Mouse (Mus musculus) bone marrow, adult 2 months (tissue): ENCODE measurements around the gene Rabgap1. TPM values are rescaled to one million over a fixed set of nuclear protein-coding genes. Genes with fewer than 3 reads are reported as not detected.

ENCODE experiments used
- H3K27ac ChIP-seq: fragments of 200-500 bp; 2 replicates; pipeline ENCODE4 v1.5.1; 2012; ENCODE audit warnings: low read depth, mild to moderate bottlenecking, control low read depth, inconsistent platforms, low read length; ENCODE audit not compliant: control insufficient read depth, poor library complexity, insufficient read depth
- H3K4me1 ChIP-seq: fragments of 200-500 bp; 2 replicates; pipeline ENCODE4 v1.6.1; 2011; ENCODE audit warnings: low read length; ENCODE audit not compliant: control insufficient read depth, insufficient read depth
- H3K4me3 ChIP-seq: fragments of 200-500 bp; replicated peaks from 2 replicates; pipeline ENCODE3; 2011; ENCODE audit warnings: mild to moderate bottlenecking, low read depth, low read length, control low read depth; ENCODE audit not compliant: control insufficient read depth
- CTCF ChIP-seq: fragments of 200-500 bp; IDR thresholded peaks from 2 replicates; pipeline ENCODE4 v1.5.1; 2011; ENCODE audit warnings: low read length, control low read depth; ENCODE audit not compliant: control insufficient read depth, insufficient read depth
- POLR2A ChIP-seq: fragments of 200-500 bp; IDR thresholded peaks from 2 replicates; pipeline ENCODE4 v1.6.1; 2011; ENCODE audit warnings: low read depth, mild to moderate bottlenecking, control low read depth, low read length, borderline replicate concordance; ENCODE audit not compliant: control insufficient read depth
- WGBS: fragments of 180-500 bp; shearing (Covaris S2); methylation state at CpG from one replicate; pipeline ENCODE4 v1.1.7; 2018; 5-methylcytosine and 5-hydroxymethylcytosine counted together
- polyA plus RNA-seq: library from polyadenylated mRNA; stranded (reverse); fragments of >200 nt; gene quantifications from 2 replicates; pipeline ENCODE4 v1.2.4, GENCODE M21; 2011; ENCODE audit warnings: low replicate concordance; ENCODE audit not compliant: missing spikeins, insufficient read depth, insufficient read length

Gene Rabgap1
- polyA plus RNA-seq, 1 experiment = 18.0 TPM

DNA sequence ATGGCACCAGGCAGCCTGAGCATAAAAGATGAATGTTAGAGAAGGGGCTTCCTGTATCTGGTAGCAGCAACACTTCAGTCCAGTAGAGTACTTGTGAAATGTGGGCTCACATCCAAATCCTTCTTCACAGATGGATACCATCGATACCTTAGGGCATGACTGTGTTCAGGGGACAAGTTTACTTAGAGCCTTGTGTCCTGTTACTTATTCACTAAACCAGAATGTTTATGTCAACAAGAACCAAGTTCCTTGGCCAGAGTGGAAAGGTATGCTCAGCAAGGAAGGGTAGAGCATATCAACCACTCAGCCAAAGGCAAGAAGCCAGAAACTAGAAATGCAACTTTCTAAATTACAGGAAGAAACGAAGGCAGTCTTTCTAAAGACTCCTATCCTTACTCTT, 127.6 kb downstream of the Rabgap1 start:
- no peak for TF ChIP-seq POLR2A
- TF ChIP-seq CTCF = no peak
- Histone ChIP-seq H3K4me1 (no peaks in the 10 kb centered on the region), H3K4me3 (no peak overlapping the region), H3K27ac (no peak overlapping the region)
- WGBS = 83% methylated on average over 2 of the region's 2 CpGs

DNA sequence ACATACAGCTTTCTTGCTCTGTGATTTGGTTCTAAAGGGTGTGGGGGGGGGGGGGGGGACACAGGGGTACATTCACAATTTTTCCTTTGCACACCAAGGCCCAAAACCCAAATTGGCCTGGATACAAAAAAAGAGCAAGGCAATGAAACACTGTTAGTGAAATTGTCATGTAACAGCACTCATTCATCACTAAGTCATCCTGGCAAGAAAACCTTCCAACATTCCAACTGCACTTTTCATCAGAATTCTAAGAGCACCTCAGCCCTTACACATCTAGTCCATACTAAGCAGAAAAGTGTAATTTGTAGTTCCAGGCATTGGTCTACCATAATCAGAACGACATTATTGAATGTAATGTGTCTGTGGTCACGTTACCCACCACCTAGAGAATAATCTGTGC, 129.1 kb downstream of the Rabgap1 start:
- Histone ChIP-seq H3K27ac (no peak overlapping the region), H3K4me1 (no peaks in the 10 kb centered on the region), H3K4me3 (no peak overlapping the region)
- WGBS = 89% methylated on average over 2 of the region's 2 CpGs
- TF ChIP-seq CTCF (no peak), POLR2A (no peak)

DNA sequence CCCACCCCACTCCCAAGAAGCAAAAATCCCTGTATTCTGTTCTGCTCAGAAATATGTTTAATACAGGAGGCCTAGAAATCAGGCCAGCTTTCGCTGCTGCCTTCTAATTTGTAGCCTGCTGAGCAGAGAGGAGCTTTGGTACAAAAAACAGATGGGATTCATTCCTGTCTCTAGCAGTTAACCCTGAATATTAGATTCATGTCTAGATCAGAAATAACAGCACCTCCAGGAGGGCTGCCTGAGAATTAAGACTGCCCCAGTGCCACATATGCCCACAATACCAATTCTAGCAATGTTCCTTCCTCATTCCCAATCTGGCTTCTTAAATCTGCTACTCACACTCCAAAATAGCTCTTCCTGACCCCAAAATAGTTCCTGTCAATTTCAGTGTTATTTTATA, 133.6 kb downstream of the Rabgap1 start:
- WGBS = 89% methylated on average over 1 of the region's 1 CpGs
- no peaks in the 10 kb centered on the region for H3K4me1 ChIP-seq
- no peak overlapping the region for H3K4me3 ChIP-seq
- TF ChIP-seq CTCF (no peak), POLR2A (no peak)
- no peak overlapping the region for H3K27ac ChIP-seq

DNA sequence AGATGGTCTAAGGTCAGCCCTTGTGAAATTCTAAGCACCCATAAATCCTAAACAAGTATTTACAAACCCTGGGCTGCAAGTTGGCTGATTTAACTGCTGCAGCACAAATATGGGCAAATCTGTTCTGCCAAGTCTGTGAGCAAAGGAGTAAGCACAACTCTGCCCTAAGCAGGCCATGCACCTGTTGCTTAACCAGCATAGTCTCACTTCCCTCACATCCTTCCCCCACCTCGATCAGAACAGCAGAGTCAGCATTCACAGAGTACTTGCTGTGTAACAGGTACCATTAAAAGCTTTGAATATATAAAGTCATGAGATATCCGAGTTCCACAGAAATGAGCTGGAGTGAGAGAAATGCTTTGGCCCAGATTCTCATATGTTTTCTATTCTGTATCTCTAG, 135.1 kb downstream of the Rabgap1 start:
- TF ChIP-seq CTCF (no peak), POLR2A (no peak)
- 56% methylated on average over 2 of the region's 2 CpGs for WGBS
- Histone ChIP-seq H3K4me3 (no peak overlapping the region), H3K4me1 (no peaks in the 10 kb centered on the region), H3K27ac (no peak overlapping the region)

DNA sequence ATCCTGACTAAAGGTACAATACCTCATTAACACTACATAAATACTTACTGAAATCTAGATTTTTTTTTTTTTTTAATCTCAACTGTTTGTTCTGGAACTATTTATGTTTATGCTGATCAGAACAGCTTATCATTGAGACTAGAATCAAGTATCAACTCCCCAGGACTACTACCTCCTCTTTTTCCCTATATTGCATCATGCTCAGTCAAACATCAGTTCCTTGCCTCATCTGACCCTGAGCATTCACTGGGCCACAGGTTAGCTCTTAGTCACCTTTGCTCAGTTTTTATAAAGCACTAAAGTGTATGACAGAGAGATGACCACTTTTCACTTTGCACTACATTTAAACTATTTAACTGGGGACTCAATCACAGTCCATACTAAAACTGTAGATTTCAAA, 144.8 kb downstream of the Rabgap1 start:
- no peaks in the 10 kb centered on the region for H3K4me1 ChIP-seq
- TF ChIP-seq POLR2A (no peak), CTCF (no peak)
- H3K27ac ChIP-seq = no peak overlapping the region
- no peak overlapping the region for H3K4me3 ChIP-seq

Other genes starting within 250 kb of the Rabgap1 start
- 0.23 and 0.30 TPM in 2 replicates for gene Olfr366, start 231.7 kb upstream of the Rabgap1 start, polyA plus RNA-seq
- not detected in 2 replicates for gene Olfr368, start 116.8 kb upstream of the Rabgap1 start, polyA plus RNA-seq
- 7.9 and 28.4 TPM in 2 replicates for gene Pdcl, start 83.9 kb upstream of the Rabgap1 start, polyA plus RNA-seq
- gene Rc3h2, start 20.4 kb upstream of the Rabgap1 start, polyA plus RNA-seq = 6.0 and 11.9 TPM in 2 replicates
- 1.3 and 2.6 TPM in 2 replicates for gene Zbtb26, start 144 bp upstream of the Rabgap1 start, polyA plus RNA-seq
- gene Zbtb6, start 108 bp upstream of the Rabgap1 start, polyA plus RNA-seq = 4.4 and 6.4 TPM in 2 replicates
- gene Gpr21, start 73.1 kb downstream of the Rabgap1 start, polyA plus RNA-seq = not detected in 2 replicates